Mouse (Mus musculus): ENCODE measurements at regions not wholly inside any gene's neighbourhood (a gene's known extent, or its start where the extent isn't known, plus 50 kb on each side); places are given as distances from the start of the nearest gene placed in this dataset.

DNA sequence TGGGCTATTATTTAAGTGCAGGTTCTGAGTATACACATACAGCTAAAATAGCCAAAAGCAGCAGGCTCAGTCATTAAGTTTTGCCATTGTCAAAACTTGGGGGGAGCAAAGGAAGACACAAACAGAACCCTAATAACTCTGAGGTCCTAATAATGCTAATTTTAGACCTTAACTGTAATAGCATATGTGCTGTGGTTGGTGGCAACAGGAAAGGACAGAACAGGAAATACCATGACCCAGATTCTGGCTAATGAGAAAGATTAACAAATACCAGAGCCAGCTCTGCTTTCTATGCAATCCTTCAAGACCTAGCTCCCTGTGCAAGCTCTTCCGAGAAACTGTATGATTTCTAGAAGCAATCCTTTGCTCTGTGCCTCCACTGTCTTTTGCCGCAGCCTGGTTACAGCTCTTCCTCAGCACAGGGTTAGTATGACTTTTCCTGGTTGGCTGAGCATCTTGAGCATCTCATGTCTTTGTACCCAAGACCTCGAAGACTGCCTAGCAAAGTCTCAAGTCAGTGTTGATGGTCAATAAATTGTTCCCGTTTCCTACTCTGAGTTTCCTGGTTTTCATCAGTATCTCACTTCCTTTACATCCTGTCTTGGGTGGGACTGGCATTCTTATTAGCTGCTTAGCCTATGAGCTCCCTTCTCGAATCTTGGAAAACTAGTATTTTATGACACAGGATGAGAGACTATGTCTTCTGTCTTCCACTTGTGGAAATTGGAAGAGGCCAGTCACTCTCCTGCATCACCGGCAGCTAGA is 49.9 kb upstream of the Eed start:
- no peak for DNase-seq

DNA sequence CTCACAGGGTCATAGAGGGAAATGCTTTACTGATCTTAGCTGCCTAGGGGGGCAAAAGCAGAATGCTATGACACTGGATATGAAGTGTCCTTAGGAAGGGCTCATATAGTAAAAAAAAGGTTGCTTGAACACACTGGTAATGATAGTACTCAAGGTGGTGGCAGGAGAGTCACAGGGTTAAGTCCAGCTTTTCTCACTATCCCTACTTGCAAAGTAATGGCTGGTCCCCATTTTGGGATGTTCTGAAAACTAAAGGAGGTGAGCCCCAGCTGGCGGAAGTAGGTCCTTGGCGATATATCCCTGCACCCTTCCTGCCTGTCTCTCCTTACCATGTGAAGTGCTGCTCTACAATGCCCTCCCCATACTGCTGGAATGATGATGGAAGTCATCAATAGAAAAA is 52.3 kb upstream of the Eed start:
- no peak for DNase-seq

DNA sequence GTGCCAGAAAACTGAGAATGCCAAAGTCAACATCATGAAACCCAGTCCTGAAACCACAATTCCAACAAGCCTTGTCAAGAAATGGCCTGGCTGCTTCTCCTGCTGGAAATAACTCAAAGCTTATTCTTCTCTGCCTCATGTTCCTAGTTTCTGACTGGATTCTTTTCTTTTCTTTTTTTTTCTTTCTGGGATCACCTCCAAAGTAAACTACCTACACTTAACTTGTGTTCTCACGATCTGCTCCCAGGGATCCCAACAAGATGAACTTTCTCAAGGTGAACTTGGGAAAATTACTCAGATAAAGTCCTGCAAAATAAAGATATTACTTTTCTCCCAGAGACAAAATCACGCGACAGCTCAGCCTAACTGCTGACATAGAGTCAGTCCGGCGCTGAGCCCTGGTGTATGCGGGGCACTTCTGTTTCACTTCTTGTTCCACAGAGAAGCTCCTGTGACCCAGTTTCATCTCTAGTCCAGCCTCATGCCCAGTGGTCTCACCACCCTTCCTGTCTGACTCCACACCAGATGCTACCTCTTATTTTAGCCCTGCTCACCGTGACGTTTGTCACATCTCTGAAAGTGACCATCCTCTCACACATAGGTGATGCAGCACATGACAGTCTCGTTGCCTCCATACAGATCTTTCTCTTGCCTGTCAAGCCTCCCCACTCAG is 53.0 kb upstream of the Eed start:
- no peak for DNase-seq

DNA sequence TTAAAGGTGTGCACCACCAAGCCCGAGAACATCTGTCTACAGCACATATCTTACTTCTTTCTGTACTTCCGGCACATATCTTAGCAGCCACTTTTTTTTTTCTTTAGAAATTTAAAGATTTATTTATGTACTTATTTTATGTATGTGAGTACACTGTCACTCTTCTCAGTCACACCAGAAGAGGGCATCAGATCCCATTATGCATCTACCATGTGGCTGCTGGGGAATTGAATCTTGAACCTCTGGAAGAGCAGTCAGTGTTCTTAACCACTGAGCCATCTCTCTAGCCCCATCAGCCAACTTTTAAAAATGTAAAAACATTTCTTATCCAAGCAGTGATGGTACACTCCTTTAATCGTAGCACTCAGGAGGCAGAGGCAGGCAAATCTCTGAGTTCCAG is 53.7 kb upstream of the Eed start:
- no peak for DNase-seq

DNA sequence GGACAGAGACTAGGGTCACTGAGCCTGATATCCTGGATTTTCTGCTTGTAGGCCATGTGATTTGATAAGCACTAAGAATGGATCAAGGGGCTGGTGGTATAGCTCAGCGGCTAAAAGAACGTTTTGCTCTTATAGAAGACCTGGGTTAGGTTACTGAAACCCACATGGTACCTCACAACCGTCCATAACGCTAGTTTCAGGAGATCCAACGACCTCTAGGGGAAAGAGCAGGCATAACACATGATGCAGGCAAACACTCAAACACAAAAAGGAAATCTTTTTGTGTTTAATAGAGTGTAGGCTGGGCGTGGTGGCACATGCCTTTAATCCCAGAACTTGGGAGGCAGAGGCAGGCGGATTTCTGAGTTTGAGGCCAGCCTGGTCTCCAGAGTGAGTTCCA is 54.6 kb upstream of the Eed start:
- DNase-seq: no peak

DNA sequence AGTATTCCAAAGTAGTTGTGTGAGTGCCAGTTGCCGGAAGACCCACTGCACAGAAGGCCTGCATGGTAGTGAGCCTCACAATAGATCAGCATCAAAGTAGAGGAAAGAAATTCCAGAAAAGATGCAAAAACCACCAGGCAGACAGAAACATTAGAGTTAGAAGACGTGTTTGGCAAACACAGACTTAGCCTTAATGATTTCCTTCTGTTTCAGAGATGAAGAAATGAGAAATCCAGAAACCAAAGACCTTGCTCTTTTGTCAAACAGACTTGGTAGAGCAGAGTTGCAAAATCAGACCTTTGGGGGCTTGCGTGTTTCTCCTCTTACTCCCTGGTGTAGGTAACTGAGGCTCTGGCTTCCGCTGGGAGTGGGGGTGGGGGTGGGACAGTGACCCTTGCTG is 57.0 kb upstream of the Eed start:
- DNase-seq: no peak

DNA sequence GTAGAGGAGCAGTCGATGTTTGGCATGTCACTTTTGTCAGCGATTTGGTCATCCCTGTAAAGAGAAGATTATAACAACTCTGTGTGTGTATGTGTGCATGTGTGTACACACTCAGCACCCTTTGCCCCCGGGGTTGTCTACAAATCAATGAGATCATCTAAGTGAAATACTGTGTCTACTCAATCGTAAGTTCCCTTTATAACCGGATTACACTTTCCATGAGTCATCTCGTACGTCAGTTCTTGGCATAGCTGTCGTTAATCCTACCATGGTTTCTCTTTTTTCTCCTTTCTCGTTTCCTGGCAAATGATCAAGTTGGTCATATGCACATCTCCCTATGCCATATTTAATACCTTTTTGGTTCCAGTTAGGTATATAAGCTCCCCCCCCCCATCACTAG is 58.7 kb upstream of the Eed start:
- no peak for DNase-seq

DNA sequence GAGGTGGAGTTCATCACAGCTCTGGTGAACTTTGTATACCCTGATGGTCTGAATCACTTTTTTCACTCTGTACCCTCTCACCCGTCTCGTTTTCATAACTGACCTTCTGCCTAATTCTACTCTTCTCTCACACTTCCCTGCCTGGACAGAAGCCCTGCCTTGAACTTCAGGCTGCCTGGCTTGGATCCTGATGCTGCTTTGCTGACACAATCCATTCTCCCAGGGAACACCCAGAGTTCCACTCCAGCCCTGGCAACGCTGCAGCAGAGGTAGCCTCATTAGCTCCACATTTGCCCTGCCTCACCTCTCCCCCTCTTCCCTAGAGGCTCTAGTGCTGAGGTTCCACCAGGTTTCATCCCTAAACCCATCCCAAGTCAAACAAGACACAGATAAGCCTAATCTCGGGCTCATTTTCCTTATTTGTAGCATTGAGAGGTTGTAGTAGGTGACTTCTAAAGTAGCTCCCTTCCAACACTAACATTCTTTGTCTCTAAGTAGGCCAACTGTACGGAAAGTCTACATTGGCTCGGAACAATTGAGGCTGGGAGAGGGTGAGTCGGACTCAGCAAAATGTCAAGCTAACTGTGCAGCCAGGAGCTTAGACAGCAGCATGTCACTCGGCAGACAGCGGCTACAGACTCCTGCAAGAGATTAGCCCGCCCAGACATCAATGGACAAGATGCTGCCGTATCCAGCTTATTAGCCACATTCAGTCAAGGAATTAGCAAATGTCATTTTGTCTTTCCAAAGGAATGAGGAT is 60.0 kb upstream of the Eed start:
- peak; percentile 66 to 92 for DNase-seq

DNA sequence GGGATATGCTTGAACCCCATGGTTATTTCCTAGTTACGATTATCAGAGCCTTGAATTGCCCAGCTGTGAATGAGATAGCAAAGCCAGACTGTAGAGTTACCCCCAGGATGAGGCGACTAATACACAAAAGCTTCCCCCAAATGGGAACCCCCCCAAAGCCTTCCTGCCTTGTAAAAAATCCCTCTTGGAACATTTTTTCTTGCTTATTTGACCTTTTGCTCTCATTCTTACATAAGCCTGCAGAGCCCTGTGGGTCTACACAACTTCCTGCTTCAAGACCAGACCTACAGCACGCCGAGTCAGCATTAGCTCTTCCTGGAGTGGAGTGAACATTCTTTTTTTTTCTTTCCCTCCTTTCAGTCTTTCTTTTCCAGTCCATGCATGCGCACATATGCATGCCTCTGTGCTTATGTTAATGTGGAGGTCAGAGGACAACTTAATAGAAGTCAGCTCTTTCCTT is 60.8 kb upstream of the Eed start:
- peak; percentile 70 to 91 for DNase-seq

DNA sequence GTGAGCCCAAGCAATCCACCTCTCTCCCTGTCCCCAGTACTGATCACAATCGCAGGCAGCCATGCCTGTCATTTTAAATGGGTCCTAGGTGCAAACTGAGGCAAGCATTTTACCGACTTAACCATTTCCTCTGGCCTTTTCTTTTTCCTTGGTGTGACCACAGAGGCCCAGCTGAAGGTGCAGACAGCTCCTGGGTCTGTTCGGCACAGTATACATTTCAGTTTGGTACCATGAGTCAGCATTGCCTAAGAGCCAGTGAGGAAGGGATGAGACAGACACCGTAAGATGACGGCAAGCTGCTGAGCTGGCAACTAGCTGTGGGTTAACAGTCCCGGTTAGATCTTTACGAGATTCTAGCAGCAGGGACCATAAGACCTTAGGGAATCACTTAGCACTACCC is 61.6 kb upstream of the Eed start:
- DNase-seq: no peak

DNA sequence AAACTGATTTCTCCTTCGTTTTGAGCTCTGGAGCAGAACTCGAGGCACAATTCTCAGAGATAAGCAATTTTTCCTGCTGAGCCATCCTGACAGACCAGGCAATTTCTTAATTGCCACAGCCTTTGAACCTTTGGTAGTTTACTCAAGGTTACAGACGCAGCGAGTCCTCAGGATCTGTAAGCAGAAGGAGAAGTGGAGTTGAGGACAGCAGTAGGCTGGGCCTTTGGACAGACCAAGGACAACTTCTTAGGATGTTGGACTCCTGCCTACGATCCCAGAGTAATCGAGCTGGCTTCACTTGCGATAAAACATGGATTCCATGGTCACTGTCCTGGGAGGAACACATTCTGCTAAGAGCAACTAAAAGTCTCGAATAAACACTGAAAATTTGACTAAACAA is 62.7 kb upstream of the Eed start:
- DNase-seq: peak; percentile 51 to 80

DNA sequence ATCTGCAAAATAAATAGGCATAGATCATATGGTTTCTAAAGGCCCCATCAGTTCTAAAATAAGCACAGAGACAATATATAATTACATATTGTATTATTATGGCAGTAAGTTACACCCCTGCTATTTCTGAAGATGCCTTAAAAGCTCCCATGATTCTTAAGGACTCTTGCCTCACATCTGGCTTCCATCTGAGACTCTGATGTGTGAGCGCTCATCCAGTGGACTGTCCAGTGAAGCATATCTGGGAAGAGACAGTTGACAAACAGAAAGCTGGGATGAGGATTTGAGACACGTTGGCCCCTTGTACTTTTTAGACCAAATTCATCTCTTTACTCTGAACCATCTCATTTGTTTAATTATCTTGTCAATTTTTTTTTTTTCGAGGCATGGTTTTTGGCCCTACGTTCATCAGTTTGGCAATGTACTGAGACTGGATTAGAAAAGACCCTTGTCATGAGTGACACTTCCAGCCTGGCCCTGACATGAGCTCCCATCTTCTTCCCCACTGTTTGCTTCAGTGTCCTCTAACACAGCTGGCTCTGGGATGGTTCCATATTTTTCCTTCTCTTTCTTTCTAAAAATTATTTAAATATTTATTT is 63.4 kb upstream of the Eed start:
- DNase-seq: no peak

DNA sequence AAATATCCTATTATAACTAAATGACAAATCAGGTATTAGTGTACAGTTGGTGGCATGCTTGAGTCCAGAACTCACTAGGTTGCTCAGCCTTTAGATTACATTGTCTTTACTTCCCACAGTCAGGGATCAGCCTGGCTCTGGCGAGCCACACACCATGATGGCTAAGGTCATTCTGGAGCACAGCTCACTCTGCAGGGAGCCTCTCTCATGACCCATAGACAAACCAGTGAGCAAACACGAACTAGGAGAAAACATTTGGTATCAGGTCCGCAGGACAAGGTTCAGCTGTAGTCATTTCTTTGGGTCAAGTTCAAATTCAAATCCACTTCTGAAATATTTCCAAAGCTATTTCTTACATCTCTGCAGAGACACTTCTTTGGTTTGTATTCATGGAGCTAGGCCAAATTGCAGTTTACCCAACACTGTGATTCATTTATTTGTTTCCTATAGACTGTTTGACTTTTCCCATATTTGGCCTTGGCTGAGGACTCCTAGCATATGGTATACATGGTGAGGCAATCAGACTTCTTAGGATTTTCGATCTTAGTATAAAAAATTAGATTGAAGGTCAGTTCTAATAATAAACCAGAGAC is 64.5 kb upstream of the Eed start:
- DNase-seq: no peak

DNA sequence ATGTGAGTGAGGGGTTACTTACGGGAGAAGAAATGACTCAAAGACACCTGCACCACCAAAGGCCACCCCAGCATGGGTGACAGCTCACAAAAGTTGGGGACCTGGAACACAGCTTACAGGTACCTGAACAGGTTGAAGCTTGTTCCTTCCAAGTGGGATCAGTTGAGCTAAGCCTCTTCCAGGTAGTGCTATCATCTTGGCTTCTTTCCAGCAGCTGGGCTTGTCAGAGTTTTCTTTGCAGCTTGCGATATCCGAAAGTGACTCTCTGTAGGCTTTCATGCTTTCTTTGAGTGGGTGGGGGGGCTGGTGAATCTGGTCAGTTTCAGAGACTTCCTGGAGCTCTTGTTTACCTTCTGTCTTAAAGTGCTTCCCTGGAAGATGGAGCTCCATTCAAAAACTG is 65.4 kb upstream of the Eed start:
- DNase-seq: no peak

DNA sequence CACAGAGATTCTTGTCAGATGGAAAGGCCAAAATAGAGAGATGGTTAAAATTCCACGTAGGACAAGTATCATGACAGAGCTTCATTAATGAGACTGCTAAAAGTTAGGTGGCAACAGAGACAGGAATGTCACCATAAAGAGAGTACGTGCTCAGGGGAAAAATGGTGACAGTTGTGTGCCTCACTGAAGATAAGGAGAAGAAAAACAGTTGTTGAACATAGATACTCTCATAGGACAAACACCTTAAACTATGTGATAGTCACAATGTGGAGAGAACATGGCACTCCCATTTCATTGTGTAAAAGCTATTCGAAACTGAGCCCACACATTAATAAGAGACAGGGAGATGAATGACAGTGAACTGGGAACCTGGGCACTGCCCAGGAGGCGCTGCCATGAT is 66.1 kb upstream of the Eed start:
- no peak for DNase-seq

DNA sequence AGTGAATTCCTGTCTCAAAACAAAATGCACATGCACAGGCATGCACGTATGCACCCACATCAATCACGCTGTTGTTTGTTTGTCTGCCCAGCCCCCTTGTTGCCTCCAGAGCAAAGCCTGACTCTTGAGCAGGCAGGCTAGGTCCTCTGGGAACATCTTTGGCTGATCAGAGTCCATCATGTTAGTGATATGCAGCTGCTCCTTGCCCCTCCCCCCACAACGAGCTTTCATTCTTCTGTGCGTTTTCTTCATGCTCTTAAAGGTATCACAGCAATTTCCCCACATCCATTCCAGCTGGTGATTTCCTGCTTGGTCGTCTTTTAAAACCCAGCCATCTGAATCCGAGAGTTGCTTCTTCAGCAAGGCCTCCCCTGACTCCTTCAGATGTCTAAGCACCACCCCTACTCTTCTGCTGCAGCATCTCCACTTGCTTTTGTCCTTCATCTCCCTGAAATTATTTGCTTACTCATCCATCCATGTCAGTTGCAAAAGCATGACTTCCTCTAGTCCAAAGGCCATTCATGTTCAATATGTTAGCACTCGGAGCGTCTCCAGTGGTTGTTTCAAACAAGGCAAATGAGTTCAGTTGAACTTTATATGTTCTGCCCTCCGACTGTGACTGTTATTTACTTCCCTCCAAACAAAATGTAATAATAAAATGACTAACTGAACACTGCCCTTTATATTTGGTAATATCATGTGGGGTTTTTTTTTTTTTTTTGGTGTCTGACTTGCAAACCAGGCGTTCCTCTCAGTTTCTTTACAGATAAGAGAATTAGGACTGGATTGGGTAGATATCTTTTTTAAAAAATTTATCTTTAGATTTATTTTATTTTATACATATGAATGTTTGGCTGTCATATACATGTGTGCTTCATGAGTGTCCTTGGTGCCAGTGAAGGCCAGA is 67.9 kb upstream of the Eed start:
- DNase-seq: peak; percentile 64 to 66

DNA sequence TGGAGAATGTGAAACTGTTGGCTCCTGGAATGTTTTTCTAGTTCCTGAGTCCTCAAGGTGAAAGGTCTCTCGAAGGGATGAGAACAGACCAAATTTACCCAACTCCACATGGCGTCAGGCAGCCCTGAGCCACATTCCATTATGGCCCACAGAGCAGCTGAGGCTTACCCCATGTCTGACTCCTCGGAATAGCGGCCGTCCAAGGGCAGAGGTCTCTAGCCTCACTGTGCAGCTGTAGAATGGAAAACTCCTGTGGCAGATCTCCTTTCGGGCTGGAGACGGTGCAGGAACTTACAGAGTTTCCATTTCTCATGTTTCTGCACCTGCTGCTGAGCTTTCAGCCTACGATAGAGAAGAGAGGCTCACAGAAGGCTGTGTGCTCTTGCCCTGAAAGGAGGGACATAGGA is 69.1 kb upstream of the Eed start:
- peak; percentile 39 to 60 for DNase-seq

DNA sequence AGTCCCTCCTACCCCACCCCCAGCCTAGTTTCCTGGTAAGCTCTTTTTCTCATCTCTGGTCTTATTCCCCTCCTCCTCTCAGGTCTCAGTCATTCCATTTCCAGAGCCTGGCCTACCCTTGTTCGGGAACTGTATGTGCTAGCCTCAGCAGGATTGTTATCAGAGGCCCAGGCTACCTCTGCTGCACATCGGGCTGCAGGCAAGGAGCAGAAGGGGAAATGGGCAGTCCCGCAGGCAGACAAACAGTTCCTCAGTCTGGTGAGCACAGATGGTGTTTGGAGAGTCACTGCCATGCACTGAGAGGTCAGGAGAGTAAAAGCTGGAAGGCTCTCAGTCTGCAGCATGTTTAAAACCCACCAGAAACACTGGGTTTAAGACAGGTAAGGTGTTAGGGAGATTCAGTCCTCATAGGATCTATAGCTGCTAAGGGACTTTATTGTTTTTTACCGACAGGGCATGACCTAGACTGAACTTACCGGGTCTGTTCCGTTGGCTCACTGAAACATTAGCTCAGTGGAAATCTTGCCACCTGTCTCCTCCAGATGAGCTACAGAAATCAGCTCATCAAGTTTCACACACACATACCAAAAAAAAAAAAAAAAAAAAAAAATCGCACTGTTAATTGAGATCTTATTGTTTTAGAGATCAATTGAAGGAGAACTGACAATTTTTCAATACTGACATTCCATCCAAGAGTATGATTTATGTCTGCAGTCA is 74.2 kb upstream of the Eed start:
- no peak for DNase-seq

DNA sequence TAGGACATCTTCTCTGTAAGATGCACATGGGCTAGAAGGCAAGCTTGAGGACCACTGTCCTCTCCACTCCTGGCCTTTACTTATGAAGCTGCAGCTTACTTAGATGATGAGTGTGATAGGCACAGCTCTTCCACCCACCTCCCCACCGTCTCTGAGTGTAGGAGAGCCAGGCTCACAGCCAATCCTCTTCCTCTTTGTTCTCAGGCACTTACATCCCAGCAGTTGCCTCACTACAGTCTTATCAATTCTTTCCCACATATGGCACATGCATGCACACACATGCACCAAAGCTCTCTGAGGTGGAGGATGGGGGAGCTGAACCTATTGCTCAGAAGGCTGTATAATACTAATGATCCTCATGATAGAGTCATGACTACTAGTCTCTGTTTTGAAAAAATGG is 72.1 kb upstream of the Picalm start:
- DNase-seq: no peak

DNA sequence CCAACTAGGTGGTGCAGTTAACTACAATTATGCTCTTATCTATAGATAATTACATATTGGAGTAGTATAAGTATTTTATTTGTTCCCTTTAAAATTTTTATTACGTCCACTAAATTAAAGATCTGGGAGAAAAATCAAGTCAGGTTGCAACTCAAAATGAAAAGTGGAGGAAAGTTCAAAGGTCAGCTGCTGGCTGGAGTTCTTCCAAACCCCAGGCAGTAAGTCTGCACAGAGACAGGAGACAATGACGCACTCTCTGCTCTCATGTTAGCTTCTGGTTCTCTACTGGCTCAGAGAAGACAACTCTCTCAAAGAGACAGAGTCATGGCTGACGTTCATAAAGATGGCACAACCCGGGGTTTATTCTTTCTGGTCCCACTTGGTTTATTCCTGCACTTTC is 71.4 kb upstream of the Picalm start:
- DNase-seq: peak; percentile 81 to 82

DNA sequence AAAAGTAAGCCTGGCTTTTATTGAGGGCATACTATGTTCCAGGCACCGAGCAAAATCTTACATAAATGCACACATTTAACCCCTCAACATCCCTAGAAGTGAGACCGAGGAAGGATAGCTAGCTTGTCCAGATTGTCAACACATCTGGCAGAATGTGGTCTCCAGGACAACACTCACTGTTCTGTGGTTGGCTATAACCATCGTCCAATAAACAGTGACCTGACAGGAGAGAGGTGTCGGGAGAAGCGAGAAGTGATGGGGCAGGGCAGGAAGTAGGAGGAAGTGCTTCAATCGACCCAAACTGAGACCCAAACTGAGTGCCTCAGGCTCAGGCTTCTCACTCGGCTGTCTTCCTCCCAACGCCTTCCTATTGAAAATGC is 70.8 kb upstream of the Picalm start:
- DNase-seq: peak in 1 of 2 experiments; percentile 40

Data from kidney, postnatal 25 days (tissue).